Mouse (Mus musculus) urinary bladder, postnatal 25 days (tissue): ENCODE measurements around the gene Islr2.
A peak's percentile ranks its signal among the peaks of the same experiment; 100 is the strongest.

Source experiments
- DNase-seq: peaks from one replicate; pipeline ENCODE4 v3.0.0; 2022; ENCODE audit warnings: low spot score

The Islr2 gene

GRCm38 (mm10) chr9:58220218-58220903 lies 16.2 kb upstream of the Islr2 start:
- DNase-seq = peak; percentile 43

- no peak for DNase-seq
Observed at GRCm38 (mm10) chr9:58218539-58218938, 14.4 kb upstream of the Islr2 start.

GRCm38 (mm10) chr9:58216402-58216801 lies 12.3 kb upstream of the Islr2 start:
- no peak for DNase-seq

- DNase-seq = no peak
Observed at GRCm38 (mm10) chr9:58214519-58215180, 10.5 kb upstream of the Islr2 start.

GRCm38 (mm10) chr9:58213865-58214264 lies 9.7 kb upstream of the Islr2 start:
- DNase-seq = no peak

- no peak for DNase-seq
Observed at GRCm38 (mm10) chr9:58213377-58213776, 9.3 kb upstream of the Islr2 start.

- no peak for DNase-seq
Observed at GRCm38 (mm10) chr9:58210304-58210627, 6.1 kb upstream of the Islr2 start.

GRCm38 (mm10) chr9:58209462-58210303 lies 5.6 kb upstream of the Islr2 start:
- DNase-seq = no peak

GRCm38 (mm10) chr9:58206013-58206412 lies 1.9 kb upstream of the Islr2 start:
- no peak for DNase-seq

GRCm38 (mm10) chr9:58204448-58205000 lies 405 bp upstream of the Islr2 start:
- peak; percentile 94 for DNase-seq

- DNase-seq = no peak
Observed at GRCm38 (mm10) chr9:58202676-58203453, 1.3 kb downstream of the Islr2 start.

- DNase-seq = no peak
Observed at GRCm38 (mm10) chr9:58201861-58202549, 2.1 kb downstream of the Islr2 start.

GRCm38 (mm10) chr9:58201091-58201842 lies 2.9 kb downstream of the Islr2 start:
- no peak for DNase-seq

GRCm38 (mm10) chr9:58200270-58201090 lies 3.6 kb downstream of the Islr2 start:
- no peak for DNase-seq

GRCm38 (mm10) chr9:58199381-58200269 lies 4.5 kb downstream of the Islr2 start:
- no peak for DNase-seq

- DNase-seq = no peak
Observed at GRCm38 (mm10) chr9:58198801-58199371, 5.2 kb downstream of the Islr2 start.

GRCm38 (mm10) chr9:58197781-58198701 lies 6.1 kb downstream of the Islr2 start:
- DNase-seq = no peak
